Mouse (Mus musculus) testis, postnatal 10 days (tissue): ENCODE results near the gene Herpud2.
"Not testable (repeated sequence)": the region's sequence is repeated elsewhere in the genome, so short reads cannot be mapped to it uniquely, and the experiment has no call there.

Experiments
- DNase-seq: peaks from one replicate; pipeline ENCODE4 v3.0.0; 2021; ENCODE audit warnings: low spot score

Herpud2 gene

DNA sequence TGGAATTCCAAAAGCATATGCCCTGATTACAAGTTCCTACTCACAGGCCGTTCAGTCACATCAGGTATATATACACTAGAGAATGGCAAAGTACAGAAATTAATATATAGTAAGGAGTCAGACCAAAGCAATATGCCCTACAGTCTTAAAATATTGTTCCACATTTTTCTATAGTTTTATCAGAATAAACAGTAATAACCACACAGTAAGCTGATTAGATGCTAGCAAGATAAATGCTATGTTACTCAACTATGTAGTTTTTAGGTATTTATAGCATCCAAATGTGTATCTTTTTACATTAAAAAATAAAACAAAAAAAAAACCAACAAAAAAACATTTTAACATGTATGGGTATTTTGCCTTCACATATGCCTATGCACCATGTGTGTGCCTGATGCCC, 5.7 kb downstream of the Herpud2 start:
- DNase-seq: no peak

DNA sequence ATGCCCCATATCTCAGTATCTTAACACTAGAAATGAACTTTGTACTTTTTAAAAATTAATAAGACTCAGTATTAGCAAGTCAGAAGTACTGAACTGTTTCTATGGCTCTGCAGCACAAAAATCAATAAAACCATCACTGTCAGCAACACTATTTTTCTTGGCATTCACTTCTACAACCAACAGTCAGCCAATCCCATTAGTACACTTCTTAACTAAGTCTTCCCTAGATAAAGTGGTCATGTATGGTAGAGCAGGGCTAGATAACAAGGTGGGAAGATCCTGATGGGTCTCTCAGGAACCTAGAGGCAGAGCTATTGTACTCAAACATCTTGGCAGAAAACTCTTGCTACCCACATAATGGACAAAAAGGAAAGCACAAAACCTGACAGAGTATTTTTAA, 7.7 kb downstream of the Herpud2 start:
- no peak for DNase-seq

DNA sequence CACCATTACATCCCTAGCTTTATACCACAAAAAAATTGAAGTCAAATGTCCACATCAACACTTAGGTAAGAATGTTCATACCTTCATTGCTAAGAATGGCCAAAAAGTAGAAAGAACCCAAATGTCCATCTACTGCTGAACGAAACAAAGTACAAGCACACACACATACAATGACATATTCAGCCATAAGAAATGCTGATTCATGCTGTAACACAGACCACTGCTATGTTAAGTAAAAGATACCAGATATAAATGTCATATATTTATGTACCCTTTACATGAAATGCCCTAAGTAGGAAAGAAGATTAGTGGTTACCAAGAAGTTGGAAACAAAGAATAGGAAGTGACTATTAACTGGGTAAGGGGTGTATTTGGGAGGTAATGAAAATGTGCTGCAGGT, 8.6 kb downstream of the Herpud2 start:
- no peak for DNase-seq

DNA sequence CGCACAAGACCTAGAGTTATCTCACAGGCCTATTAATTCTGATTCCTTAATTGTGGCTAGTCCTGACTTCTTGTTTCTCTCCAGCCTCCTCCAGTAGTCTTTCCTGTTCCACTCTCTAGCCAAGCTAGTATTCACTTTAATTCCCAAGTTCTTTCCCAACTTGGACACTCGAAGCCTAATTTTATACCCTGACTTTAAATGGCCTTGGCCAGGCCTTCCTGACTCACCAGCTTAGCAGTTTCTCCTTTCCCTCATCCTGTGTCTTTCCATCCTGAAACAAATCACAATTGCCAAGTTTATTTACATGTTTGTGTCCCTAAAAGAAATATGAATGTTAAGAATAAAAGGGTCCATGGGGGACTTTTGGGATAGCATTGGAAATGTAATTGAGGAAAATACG, 9.6 kb downstream of the Herpud2 start:
- DNase-seq: no peak

DNA sequence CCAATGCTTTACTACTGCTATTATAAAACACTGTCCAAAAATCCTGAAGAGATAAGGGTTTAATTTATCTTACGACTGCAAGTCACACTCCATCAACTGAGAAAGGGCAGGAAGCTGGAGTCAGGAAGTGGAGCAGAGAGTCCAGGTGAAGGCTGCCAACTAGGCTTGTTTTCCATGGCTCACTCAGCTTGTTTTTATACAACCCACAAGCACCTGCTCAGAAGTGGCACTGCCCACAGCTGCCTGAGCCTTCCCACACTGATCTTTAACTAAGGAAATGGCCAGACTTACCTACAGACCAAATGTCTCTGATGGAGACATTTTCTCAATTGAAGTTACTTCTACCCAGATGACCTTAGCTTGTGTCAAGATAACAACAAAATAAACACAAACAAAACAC, 11.3 kb downstream of the Herpud2 start:
- DNase-seq: no peak

DNA sequence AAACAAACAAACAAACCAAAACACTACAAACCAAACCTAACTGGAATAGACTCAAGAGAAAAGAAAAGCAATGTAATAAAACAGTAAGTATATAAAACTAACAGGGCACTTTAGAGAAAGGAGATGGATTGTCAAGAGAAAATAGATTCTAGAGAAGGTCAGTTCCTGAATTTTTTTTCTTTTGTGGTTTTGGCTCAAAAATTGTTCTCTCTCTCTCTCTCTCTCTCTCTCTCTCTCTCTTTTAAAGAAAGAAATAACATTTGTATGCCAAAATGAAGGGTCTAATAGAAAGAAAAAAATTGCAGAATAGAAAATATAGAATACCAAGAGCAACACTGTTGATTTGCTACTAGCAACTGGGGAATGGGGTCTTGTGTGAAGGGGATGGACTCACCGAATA, 12.7 kb downstream of the Herpud2 start:
- DNase-seq: no peak

DNA sequence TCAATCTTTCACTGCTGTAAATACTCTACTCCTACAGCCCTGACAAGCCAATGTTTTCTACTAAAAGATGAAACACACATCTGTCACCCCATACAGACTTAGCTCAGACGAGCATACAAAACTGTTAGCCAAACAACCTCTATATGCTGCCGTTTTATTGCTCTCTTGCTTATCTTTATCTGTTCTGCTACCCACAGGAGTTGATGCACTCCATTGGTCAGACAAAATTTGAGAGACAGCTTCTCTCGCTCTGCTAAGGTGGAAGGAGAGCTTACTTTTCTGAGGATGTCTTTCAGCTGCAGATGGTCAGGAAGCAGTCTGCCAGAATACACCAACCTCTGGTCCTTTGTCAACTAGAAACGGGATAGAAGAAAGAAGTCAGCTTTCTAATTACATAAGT, 18.7 kb downstream of the Herpud2 start:
- DNase-seq: no peak

DNA sequence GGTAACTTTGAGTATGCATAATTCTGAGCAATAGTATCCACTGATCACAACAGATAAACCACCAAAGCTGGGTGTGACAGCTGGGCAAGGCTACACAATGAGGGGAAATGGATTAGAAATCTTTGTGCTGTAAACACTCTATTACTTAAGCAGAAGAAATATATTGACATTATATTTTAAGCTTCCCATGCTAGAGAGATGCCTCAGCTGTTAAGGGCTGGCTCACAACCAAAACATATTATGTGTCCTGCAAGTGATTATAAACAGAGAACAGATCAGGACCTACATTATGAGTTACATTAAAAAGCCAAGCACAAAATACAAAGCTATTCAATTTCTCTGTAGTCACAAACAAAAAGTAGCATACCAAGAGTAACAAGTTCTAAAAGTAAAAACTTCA, 19.4 kb downstream of the Herpud2 start:
- DNase-seq: no peak

DNA sequence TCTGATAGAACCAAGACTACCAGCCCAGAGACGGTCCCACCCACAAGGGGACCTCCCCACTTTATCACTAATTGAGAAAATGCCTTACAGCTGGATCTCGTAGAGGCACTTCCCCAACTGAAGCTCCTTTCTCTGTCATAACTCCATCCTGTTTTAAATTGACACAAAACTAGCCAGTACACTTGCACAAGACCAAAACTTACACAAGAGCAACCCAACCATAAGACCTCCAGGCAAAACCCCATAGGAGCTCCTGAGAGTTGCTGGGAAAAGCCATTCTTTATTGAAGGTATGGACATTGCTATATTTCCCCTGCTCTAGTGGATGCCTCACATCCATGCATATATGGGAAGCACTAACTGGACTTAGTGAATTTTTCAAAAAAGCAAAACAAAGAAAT, 27.6 kb downstream of the Herpud2 start:
- DNase-seq: no peak

DNA sequence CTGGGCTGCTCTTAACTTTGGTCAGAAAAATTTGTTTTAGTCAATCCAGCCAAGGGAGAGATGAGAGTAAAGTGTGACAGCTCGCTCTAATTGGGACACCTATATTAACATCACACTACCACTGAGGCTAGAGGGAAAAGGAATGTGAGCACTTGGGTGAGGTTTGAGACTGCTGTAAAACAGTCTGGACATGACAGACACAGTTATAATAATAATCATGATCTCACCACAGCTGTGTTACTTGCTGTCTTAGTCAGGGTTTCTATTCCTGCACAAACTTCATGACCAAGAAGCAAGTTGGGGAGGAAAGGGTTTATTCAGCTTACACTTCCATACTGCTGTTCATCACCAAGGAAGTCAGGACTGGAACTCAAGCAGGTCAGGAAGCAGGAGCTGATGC, 28.0 kb downstream of the Herpud2 start:
- not testable (repeated sequence) for DNase-seq

DNA sequence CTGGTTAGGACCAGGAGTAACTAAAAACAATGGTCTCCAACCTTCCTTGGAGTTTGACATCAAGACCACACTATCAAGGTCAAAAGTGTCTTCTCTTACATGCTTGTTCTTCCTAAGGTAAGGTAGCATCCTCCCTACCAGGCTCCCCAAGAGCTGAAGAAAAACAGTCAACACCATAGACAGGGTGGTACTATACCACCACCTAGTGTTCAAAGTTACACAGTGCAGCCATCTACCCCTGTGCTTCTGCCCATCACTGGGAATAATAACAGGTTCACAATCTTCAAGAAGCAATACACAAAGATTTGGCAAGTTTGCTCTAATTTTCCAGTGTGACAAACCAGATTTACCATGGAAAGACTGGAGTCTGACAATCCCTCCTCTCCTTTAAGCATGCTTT, 47.0 kb downstream of the Herpud2 start:
- peak; percentile 44 for DNase-seq

DNA sequence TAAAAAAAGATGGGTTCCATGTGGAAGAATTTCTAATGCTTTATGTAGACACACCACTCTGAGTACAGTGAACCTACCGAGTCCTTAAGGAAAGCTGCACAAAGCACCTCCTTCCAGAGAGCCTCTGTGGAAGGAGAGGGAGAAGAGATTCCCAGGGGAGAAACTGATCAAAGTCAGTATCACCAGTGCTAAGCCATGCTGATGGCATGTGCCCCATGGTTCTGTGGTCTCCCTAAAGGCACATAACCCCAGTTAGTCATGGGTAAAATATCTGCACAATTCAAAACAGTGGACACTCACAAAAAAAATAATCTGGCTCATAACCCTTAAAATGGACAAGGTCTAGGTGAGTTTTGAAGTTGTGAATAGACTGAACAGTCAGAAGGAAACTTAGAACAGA, 48.7 kb downstream of the Herpud2 start:
- no peak for DNase-seq

DNA sequence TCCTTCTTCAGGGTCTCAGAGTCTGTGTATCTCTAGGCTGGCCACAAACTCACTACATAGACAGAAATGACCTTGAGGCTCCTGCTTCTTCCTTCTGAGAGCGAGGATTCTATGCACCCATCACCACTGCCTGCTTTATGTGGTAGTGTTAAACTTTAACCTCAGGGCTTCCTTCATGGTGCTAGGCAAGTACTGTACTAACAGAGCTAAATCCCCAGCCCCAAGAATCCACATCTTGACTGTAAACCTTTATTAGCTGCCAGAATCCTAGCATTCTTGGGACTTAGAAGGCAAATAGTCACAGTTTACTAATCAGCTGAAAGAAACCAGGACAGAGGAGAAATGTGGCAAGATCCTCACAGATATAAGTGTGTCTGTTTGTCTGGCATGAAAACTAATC, 60.8 kb downstream of the Herpud2 start:
- no peak for DNase-seq

DNA sequence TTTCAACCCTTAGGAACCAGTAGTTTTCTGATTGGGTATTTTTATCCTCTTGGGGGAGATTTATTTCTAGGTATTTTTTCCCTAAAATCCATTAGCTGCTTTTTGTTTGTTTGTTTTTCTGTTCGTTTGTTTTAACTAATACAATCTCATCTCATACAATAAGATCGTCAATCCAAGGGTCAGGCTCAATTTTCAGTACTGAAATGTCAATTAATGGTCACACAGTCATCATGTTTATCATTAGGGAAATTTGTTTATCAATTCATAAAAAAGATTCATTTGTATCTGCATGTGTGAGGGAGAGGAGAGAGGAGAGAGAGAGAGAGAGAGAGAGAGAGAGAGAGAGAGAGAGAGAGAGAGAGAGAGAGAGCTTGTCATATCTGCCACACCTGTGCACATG, 62.5 kb downstream of the Herpud2 start, which contains the start of gene Gm10181:
Gene Gm10181 (plus strand): TSS at position 301 of the 400 bp plus-strand sequence.
- no peak for DNase-seq

DNA sequence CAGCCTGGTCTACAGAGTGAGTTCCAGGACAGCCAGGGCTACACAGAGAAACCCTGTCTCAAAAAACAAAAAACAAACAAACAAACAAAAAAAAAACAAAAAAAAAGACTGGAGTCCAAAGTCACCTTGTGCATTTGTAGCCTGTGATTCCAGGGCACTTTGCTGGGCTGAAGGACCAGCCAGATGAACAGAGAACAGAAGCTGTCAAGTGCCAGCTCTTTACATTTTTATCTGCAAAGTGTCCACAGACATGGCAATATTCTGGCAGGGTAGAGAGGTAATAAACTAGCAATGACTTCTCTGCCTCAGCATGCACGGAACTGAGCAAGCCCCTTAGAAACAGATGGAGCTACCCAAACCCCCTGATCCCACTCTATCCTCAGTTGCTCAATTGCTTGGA, 75.1 kb downstream of the Herpud2 start:
- DNase-seq: no peak

DNA sequence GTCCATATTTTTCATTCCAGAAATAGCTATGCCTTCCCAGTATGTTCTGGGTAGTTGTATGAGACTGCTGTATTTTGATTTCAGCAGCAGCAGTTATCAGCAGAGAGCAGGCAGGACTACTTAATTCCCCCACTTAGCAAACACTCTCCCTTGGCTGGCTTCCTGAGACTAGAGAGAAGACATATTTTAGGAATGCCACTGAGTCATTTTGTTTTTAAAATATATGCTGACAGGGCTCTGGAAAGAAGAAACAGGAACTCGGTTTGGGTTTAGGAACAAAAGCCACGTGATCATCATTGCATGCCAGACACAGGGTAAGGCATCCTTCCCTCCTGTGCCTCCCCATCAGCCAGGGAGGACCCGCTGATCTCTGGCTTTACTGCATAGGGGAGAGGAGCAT, 75.6 kb downstream of the Herpud2 start:
- no peak for DNase-seq

DNA sequence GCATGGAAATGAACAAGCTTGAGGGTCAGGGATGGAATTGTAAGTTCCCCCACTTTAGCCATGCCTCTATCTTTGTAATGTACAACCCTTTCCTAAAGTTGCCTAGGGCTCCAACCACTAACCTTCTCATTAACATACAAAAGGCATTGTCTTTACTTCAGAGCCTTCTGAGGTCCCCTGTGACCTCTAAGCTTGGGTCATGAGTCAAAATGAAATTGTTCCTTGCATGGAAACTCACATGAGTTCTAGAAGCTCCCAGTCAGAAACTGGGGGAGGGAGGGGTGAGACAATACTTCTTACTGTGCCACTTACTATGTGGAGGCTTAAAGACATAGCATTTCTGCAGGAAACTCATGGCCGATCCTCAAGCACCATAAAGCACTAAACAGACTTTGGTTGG, 79.0 kb downstream of the Herpud2 start:
- DNase-seq: no peak

DNA sequence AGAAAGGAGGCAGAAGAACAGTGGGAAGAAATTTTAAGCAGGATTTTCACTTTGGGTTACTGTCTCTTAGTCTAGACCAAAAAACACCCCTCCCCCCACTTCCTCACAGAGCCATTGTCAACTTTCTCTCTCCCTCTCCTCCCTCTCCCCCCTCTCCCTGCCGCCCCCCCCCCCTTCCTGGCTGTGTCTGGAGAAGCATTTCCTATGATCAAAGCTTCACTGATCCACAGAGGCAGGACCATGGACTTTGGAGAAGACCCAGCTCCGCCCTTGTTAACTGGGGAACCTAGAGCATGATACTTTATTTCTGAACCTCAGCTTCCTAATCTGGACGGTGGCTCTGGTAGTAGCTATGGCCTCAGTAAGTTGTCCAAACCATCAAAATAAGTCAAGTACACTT, 92.9 kb downstream of the Herpud2 start:
- no peak for DNase-seq
